Mouse (Mus musculus) hindbrain, embryonic 14.5 days (tissue): ENCODE data around the gene Pmp22. TPM values are rescaled to one million over a fixed set of nuclear protein-coding genes. Genes with fewer than 3 reads are reported as not detected.

Experiments
- ATAC-seq: fragments of 200-750 bp; cut with Nextera tagmentation; 2 replicates; pipeline ENCODE4 v1.8.0; 2017; ENCODE audit warnings: moderate number of reproducible peaks, mild to moderate bottlenecking, moderate TSS enrichment, moderate library complexity; ENCODE audit not compliant: low FRiP score
- DNase-seq: peaks from one replicate; pipeline ENCODE4 v3.0.0-alpha.2; 2015; ENCODE audit warnings: low spot score
- H3K27ac ChIP-seq: fragments of 300-500 bp; sonication (generic); 2 replicates; pipeline ENCODE4 v1.5.1; 2014; ENCODE audit warnings: mild to moderate bottlenecking, moderate library complexity
- H3K27me3 ChIP-seq: fragments of 300-500 bp; sonication (generic); 2 replicates; pipeline ENCODE4 v1.6.1; 2014; ENCODE audit warnings: mild to moderate bottlenecking, low read length, mixed read lengths; ENCODE audit not compliant: control insufficient read depth, insufficient read depth
- H3K36me3 ChIP-seq: fragments of 300-500 bp; sonication (generic); replicated peaks from 2 replicates; pipeline ENCODE4 v1.6.1; 2014; ENCODE audit not compliant: control insufficient read depth, insufficient read depth
- H3K4me1 ChIP-seq: fragments of 300-500 bp; sonication (generic); replicated peaks from 2 replicates; pipeline ENCODE4 v1.6.1; 2014; ENCODE audit warnings: antibody characterized with exemption, low read length, mixed read lengths; ENCODE audit not compliant: control insufficient read depth, insufficient read depth
- H3K4me2 ChIP-seq: fragments of 300-500 bp; sonication (generic); replicated peaks from 2 replicates; pipeline ENCODE4 v1.6.1; 2014; ENCODE audit warnings: mild to moderate bottlenecking, moderate library complexity
- H3K4me3 ChIP-seq: fragments of 300-500 bp; sonication (generic); replicated peaks from 2 replicates; pipeline ENCODE4 v1.5.1; 2014; ENCODE audit warnings: mild to moderate bottlenecking, low read length
- H3K9ac ChIP-seq: fragments of 300-500 bp; sonication (generic); 2 replicates; pipeline ENCODE4 v1.6.1; 2014
- H3K9me3 ChIP-seq: fragments of 300-500 bp; sonication (generic); 2 replicates; pipeline ENCODE4 v1.6.1; 2016; ENCODE audit warnings: low read length; ENCODE audit not compliant: control insufficient read depth
- WGBS: fragments of 180-500 bp; shearing (Covaris S2); extraction: QIAGEN DNeasy Blood & Tissue Kit; methylation state at CpG from one replicate; pipeline ENCODE4 v1.1.7; 2014; 5-methylcytosine and 5-hydroxymethylcytosine counted together
- polyA plus RNA-seq: library from polyadenylated mRNA; unstranded; fragments of >200 nt; fragmentation: Nextera tagmentation; extraction: Ambion mirVana; gene quantifications from 2 replicates; pipeline ENCODE4 v1.2.1, GENCODE M21; 2014

Gene Pmp22
- polyA plus RNA-seq, 1 experiment from 2014 or later: 39.7 TPM

DNA sequence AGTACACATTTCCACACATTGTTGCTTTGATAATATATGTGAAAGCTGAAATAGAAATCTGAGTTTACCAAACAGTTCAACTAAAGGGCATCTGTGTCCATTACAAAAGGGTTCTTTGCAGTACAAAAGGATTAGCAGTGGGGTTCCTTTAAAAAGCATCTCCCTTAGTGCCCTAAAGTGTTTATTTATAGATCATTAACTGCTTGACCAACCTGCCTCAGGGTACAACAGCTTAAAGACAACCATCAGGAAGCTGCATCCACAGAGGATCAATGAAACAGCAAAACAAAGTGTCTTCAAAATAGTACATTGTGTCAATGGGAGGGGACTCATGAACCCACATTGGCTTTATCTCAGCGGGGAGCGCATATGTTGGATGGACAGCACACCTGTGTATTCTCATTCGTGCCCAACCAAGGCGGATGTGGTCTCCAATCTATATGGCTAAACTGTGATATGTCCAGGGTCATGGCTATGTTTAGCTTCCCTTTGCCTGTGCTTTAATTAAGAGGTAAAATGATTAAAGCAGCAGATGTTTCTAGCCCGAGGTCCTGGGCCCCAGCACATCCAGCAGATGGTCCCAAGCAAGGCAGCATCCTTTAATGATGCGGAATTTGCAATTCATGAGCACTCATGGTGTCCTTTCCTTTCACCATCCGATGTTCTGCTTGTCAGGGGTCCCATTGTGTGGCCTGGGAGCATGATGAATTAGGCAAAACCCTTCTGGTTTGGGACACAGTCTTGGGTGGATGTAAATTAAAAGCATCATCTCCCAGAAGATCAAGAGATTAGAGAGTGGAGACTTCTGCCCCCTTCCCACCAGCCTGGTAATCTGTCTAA, 51.7 kb downstream of the Pmp22 start:
- peak; percentile 44 for DNase-seq
- Histone ChIP-seq H3K27ac (no peak overlapping the region), H3K4me2 (no peak overlapping the region), H3K9ac (no peak overlapping the region), H3K9me3 (peaks cover under 1% of the 10 kb centered on the region; the same call in 1 of the 2 replicates), H3K36me3 (no peaks in the 10 kb centered on the region), H3K27me3 (no peaks in the 10 kb centered on the region), H3K4me1 (peaks cover 4% of the 10 kb centered on the region; the same call in 1 of the 2 replicates), H3K4me3 (no peak overlapping the region)
- WGBS: 14% methylated on average over 7 of the region's 7 CpGs
- peak; percentile 71; the same call in 1 of the 2 replicates for ATAC-seq

DNA sequence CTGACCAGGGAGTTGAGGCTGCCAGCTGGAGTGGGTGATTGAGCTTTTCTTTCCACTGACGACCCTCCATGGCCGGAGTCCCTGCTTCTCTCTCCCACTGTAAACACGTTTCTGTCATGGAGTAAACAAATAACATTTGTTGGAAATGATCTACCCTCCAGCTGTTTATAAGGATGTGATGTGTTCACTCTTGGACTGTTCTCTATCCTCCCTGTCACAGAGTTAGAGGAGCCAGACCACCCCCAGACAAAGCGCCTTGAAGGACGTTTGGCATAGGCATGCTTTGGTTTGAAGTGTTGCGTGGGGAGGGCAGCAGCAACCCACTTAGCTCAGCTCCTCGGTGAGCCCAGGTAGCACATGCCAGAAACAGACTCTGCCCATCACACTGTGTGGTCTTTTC, 60.0 kb downstream of the Pmp22 start:
- Histone ChIP-seq H3K27ac (no peak overlapping the region), H3K9me3 (peaks cover 7% of the 10 kb centered on the region), H3K4me3 (no peak overlapping the region), H3K36me3 (no peaks in the 10 kb centered on the region), H3K9ac (no peak overlapping the region), H3K27me3 (no peaks in the 10 kb centered on the region), H3K4me1 (no peaks in the 10 kb centered on the region), H3K4me2 (no peak overlapping the region)
- no peak for ATAC-seq
- DNase-seq: no peak
- WGBS: 86% methylated on average over 7 of the region's 7 CpGs

DNA sequence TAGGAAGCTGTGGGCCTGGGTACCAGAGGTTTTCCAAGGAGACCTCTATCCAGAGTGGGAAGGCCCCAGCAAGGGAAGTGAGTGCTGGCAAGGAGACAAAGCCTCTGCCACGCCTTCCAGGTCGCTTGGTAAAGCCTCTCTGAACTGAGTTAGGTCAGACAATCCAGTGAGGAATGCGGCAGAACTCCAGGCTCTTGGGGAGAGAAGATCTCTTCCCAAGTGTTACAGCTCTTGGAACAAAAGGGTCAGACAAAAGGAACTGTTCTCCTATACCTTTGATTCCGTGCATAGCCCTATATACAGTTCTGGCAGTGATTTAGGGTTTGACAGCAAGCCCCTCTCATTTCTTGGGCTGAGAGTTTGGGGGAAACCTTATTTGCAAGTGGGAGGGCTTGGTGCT, 69.3 kb downstream of the Pmp22 start:
- H3K36me3 ChIP-seq: no peaks in the 10 kb centered on the region
- no peaks in the 10 kb centered on the region for H3K27me3 ChIP-seq
- H3K27ac ChIP-seq: no peak overlapping the region
- H3K9me3 ChIP-seq: peaks cover 5% of the 10 kb centered on the region; the same call in 1 of the 2 replicates
- WGBS: 40% methylated on average over 4 of the region's 4 CpGs
- H3K4me2 ChIP-seq: no peak overlapping the region
- no peak overlapping the region for H3K9ac ChIP-seq
- ATAC-seq (no peak), DNase-seq (no peak)
- H3K4me1 ChIP-seq: no peaks in the 10 kb centered on the region
- no peak overlapping the region for H3K4me3 ChIP-seq

DNA sequence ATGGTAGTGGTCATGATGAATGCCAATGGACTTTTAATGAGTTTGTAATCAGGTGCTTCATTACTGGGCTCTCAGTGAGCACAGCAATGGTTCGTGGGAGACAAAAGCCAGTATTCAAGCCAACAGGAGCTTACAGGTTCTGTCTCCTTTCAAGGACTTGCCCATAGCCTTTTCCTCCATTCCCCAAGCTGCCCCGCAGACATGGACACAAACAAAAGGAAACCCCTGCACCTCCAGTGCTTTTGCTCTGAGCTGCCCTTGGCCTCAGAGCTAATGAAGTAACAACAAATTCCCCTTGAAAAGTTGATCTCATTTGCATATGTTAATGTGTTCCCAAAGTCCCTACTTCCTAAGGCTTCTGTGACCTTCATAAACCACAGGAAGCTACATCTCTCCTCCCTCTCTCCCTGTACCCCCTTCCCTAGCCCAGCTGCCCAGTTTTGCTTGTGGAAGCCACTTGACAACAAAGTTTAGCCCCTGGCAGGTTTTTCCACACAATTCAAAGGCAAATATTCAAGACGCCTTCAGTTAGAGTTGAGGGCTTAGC, 73.3 kb downstream of the Pmp22 start:
- no peak for ATAC-seq
- Histone ChIP-seq H3K9ac (no peak overlapping the region), H3K27me3 (no peaks in the 10 kb centered on the region), H3K4me1 (no peaks in the 10 kb centered on the region), H3K4me3 (no peak overlapping the region), H3K9me3 (peaks cover 5% of the 10 kb centered on the region; the same call in 1 of the 2 replicates), H3K4me2 (no peak overlapping the region), H3K36me3 (no peaks in the 10 kb centered on the region), H3K27ac (no peak overlapping the region)
- no peak for DNase-seq
- 83% methylated on average over 3 of the region's 3 CpGs for WGBS

Other genes with a start within 250 kb of the Pmp22 start
- 52.8 and 58.9 TPM in 2 replicates for gene Tvp23b, start 249.5 kb upstream of the Pmp22 start, polyA plus RNA-seq
- not detected in 2 replicates for gene Cdrt4, start 177.8 kb upstream of the Pmp22 start, polyA plus RNA-seq
- gene Tekt3, start 67.3 kb upstream of the Pmp22 start, polyA plus RNA-seq: 0.15 TPM in 1 of 2 replicates, not detected in the other